Mouse (Mus musculus) heart, embryonic 10.5 days (tissue): ENCODE measurements around the gene Pik3r5. TPM values are rescaled to one million over a fixed set of nuclear protein-coding genes. Genes with fewer than 3 reads are reported as not detected.

Experiments used
- DNase-seq: peaks from one replicate; pipeline ENCODE4 v3.0.0-alpha.2; 2017; ENCODE audit warnings: low spot score
- H3K27ac ChIP-seq: fragments of 300-500 bp; sonication (generic); 2 replicates; pipeline ENCODE4 v1.5.1; 2016; ENCODE audit warnings: mild to moderate bottlenecking
- H3K27me3 ChIP-seq: fragments of 300-500 bp; sonication (generic); 2 replicates; pipeline ENCODE4 v1.6.1; 2016; ENCODE audit warnings: mild to moderate bottlenecking; ENCODE audit not compliant: poor library complexity, insufficient read depth, severe bottlenecking
- H3K36me3 ChIP-seq: fragments of 300-500 bp; sonication (generic); 2 replicates; pipeline ENCODE4 v1.6.1; 2016; ENCODE audit warnings: mild to moderate bottlenecking, moderate library complexity
- H3K4me1 ChIP-seq: fragments of 300-500 bp; sonication (generic); 2 replicates; pipeline ENCODE4 v1.6.1; 2016; ENCODE audit warnings: mild to moderate bottlenecking
- H3K4me3 ChIP-seq: fragments of 300-500 bp; sonication (generic); 2 replicates; pipeline ENCODE4 v1.5.1; 2016; ENCODE audit warnings: mild to moderate bottlenecking, moderate library complexity
- H3K9me3 ChIP-seq: fragments of 300-500 bp; sonication (generic); 2 replicates; pipeline ENCODE4 v1.6.1; 2016; ENCODE audit warnings: mild to moderate bottlenecking, moderate library complexity
- WGBS: fragments of 180-500 bp; shearing (Covaris S2); methylation state at CpG from one replicate; pipeline ENCODE4 v1.1.7; 2016; 5-methylcytosine and 5-hydroxymethylcytosine counted together
- polyA plus RNA-seq: library from polyadenylated mRNA; unstranded; fragments of >200 nt; fragmentation: Nextera tagmentation; extraction: Ambion mirVana; gene quantifications from 2 replicates; pipeline ENCODE4 v1.2.1, GENCODE M21; 2016

The Pik3r5 gene
- polyA plus RNA-seq, 1 experiment from 2014 or later: 0.48 TPM

DNA sequence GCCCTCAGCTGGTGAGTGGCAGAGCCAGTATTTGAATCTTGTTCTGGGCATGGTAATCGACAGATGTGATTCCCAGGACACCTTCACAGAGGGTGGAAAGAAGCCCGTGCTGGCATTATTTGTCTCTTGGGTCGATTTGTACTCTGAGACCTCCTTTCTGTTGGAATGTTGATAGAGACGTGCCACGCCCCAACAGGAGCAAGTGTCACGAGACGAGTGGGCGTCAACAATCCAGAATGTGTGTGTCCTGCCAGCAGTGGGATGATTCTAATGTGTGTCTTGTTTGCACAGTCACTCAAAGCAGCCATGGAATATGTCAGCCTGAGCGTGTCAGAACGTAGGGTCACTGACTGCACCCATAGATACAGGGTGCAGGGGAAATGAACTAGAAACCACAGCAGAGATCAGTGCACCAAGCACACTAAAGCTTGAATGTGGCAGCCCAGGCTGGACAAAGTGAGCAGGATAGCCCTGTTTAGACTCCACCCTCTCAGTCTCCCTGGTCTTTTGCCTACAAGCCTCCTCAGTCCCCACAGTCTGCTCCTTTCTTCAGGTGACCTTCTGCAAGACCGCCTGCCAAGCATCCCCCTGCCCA, 100.1 kb downstream of the Pik3r5 start:
- Histone ChIP-seq H3K36me3 (no peaks in the 10 kb centered on the region), H3K27ac (no peak overlapping the region), H3K4me3 (no peak overlapping the region), H3K27me3 (peaks cover 41% of the 10 kb centered on the region), H3K4me1 (peaks cover 7% of the 10 kb centered on the region; the same call in 1 of the 2 replicates), H3K9me3 (no peaks in the 10 kb centered on the region)
- 72% methylated on average over 11 of the region's 11 CpGs for WGBS
- no peak for DNase-seq

DNA sequence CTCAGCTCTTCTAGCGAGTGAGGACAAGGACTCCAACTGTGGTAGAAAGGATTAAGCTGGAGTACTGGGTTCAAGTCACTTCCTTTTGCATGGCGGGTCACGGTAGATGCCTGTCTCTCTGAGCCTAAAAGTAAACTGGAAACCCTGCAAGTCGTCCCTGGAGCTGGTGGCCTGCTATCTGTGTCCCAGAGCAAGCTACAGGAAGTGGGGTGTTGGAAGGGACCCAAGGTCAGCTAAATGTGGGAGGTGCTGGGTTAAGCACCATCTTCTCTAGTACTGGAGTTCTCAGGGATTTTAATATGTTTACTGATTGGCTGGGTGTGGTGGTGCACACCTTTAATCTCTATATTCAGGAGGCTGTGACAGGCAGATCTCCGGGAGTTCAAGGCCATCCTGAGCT, 100.9 kb downstream of the Pik3r5 start:
- Histone ChIP-seq H3K36me3 (no peaks in the 10 kb centered on the region), H3K27me3 (peaks cover 41% of the 10 kb centered on the region), H3K27ac (no peak overlapping the region), H3K9me3 (no peaks in the 10 kb centered on the region), H3K4me1 (peaks cover 7% of the 10 kb centered on the region; the same call in 1 of the 2 replicates), H3K4me3 (no peak overlapping the region)
- no peak for DNase-seq
- WGBS: 67% methylated on average over 5 of the region's 5 CpGs

DNA sequence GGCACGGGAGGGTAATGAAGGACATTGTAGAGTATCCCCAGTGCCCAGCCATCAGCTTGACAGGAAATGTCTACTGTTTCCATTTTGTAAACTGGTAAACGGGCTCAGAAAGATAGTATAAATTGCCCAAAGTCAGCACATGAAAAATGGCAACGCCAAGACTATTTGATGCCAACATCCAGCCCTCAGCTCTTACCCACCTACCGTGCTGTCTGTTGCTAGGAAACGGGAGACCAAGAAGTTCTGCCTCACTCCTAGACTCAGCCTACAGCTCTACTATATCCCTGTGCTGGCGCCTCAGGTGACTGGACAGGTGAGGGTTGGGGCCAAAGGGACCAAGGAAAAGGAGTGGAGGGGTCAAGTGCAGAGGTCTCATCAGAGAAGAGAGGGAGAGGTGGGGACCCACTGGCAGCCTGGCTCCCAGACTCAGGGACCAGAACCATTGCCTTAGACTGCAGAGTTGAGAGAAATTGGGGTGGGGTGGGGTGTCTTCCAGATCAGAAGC, 102.1 kb downstream of the Pik3r5 start:
- H3K4me1 ChIP-seq: peaks cover 7% of the 10 kb centered on the region; the same call in 1 of the 2 replicates
- DNase-seq: no peak
- WGBS: 82% methylated on average over 6 of the region's 6 CpGs
- no peak overlapping the region for H3K4me3 ChIP-seq
- no peaks in the 10 kb centered on the region for H3K9me3 ChIP-seq
- no peak overlapping the region for H3K27ac ChIP-seq
- no peaks in the 10 kb centered on the region for H3K36me3 ChIP-seq
- H3K27me3 ChIP-seq: peaks cover 31% of the 10 kb centered on the region

DNA sequence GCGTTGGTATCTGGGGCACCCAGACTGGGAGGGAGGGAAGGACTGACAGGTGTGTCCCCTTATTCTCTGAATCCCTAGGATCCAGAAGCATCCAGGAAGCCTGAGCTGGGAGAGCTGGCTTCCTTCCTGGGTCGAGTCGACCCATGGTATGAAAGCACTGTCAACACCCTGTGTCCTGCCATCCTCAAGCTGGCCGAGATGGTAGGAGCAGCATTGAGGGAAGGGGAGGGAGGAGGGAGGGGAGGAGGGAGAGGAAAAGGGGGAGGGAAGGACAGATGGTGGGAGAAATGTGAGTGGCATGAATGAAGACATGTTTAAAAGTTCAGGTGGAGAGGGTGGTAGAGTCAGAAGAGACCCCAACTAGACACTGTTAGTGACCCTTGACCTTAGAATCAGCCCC, 104.1 kb downstream of the Pik3r5 start:
- no peak for DNase-seq
- H3K27ac ChIP-seq: no peak overlapping the region
- no peaks in the 10 kb centered on the region for H3K36me3 ChIP-seq
- WGBS: 57% methylated on average over 4 of the region's 4 CpGs
- H3K4me1 ChIP-seq: peaks cover 7% of the 10 kb centered on the region; the same call in 1 of the 2 replicates
- H3K4me3 ChIP-seq: no peak overlapping the region
- H3K9me3 ChIP-seq: no peaks in the 10 kb centered on the region
- peaks cover 13% of the 10 kb centered on the region; the same call in 1 of the 2 replicates for H3K27me3 ChIP-seq

DNA sequence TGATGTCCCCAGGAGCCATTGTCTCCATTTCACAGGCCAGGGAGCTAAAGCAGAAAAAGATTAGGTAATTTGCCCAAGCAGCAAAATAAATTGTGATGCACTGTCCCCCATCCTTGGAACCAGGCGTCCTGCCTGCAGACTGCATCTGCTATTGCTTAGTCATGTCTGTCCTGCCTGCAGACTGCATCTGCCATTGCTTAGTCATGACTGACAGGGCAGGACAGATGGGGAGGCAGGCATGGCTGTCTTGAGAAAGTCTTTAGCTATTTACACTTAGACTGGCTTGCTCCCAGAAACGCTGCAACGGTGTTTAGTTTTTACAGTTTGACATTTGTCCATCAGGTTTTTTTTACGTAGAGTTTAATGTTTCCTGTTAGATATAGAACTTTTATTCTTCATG, 104.5 kb downstream of the Pik3r5 start:
- Histone ChIP-seq H3K27ac (no peak overlapping the region), H3K36me3 (no peaks in the 10 kb centered on the region), H3K4me3 (no peak overlapping the region), H3K9me3 (no peaks in the 10 kb centered on the region), H3K4me1 (0 out of 2 replicates have a peak, but pooled peaks cover 4% of the 10 kb centered on the region), H3K27me3 (peaks cover 13% of the 10 kb centered on the region; the same call in 1 of the 2 replicates)
- WGBS: 63% methylated on average over 4 of the region's 4 CpGs
- no peak for DNase-seq

DNA sequence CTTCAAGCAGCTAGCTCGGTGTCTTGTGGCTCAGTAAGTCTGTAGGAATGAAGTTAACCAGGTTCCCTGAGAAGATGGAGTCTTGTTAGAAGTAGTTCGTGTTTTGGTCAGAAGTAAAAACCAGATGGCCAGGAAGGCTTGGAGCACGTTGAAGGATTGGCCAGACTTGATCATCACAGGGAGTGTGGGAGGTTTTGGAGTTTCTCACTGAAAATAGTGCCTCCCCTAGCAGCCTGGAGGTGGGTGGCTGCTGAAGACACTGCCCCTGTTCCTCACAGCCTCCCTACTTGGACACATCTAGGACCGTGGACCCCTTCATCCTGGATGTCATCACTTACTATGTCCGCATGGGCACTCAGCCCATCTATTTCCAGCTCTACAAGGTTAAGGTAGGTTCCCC, 107.7 kb downstream of the Pik3r5 start:
- H3K4me3 ChIP-seq: no peak overlapping the region

DNA sequence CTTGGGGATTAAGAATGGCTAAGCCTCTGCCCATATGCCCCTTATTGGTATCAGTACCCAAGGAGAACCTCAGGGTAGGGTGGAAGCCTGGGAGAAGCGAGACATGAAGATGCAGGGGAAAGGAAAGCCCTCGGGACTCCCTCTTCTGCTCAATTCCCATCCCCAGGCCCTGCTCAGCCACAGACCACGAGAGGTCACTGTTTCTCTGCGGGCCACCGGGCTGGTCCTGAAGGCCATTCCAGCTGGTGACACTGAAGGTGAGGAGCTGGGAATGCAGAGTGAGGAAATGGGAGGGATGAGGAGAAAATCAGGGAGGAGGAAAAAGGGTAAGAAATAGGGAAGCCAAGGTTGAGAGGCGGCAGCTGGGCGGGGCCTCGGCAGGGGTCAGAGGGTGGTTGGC, 112.6 kb downstream of the Pik3r5 start:
- 0 out of 2 replicates have a peak overlapping the region, but pooled peaks have one; percentile 4 for H3K4me3 ChIP-seq
- no peaks in the 10 kb centered on the region for H3K36me3 ChIP-seq
- H3K27me3 ChIP-seq: peaks cover 12% of the 10 kb centered on the region; the same call in 1 of the 2 replicates
- DNase-seq: no peak
- peaks cover 21% of the 10 kb centered on the region for H3K4me1 ChIP-seq
- WGBS: 8% methylated on average over 8 of the region's 8 CpGs
- no peaks in the 10 kb centered on the region for H3K9me3 ChIP-seq
- H3K27ac ChIP-seq: peak overlapping the region; percentile 42; the same call in 1 of the 2 replicates

More for the DNA sequence above, 107.7 kb downstream of the Pik3r5 start:
- 51% methylated on average over 5 of the region's 5 CpGs for WGBS
- Histone ChIP-seq H3K27ac (no peak overlapping the region), H3K27me3 (peaks cover 12% of the 10 kb centered on the region; the same call in 1 of the 2 replicates), H3K36me3 (no peaks in the 10 kb centered on the region), H3K9me3 (no peaks in the 10 kb centered on the region), H3K4me1 (peaks cover 3% of the 10 kb centered on the region)
- DNase-seq: no peak

DNA sequence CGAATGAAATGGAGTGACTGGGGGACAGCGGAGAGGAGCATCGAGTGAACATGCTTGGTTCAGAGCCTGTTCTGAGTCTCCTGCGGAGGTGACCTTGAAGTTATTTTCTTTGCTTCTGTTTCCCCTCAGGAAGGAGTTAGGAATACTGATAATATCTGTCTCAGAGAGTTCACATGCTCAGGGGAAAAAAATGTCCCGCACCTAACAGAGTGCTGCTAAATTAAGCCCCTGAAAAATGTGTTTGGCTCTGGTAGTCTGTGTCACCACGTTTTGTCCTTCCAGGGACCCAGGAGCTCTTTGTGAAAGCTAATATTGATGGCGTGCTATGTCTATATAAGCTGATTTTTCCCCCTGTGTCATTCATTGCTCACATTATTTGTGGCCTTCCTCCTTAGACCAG, 113.3 kb downstream of the Pik3r5 start:
- Histone ChIP-seq H3K27ac (peak overlapping the region; percentile 42; the same call in 1 of the 2 replicates), H3K4me1 (peaks cover 22% of the 10 kb centered on the region), H3K27me3 (peaks cover 12% of the 10 kb centered on the region; the same call in 1 of the 2 replicates), H3K4me3 (no peak overlapping the region), H3K36me3 (no peaks in the 10 kb centered on the region), H3K9me3 (no peaks in the 10 kb centered on the region)
- 39% methylated on average over 7 of the region's 7 CpGs for WGBS
- DNase-seq: no peak

DNA sequence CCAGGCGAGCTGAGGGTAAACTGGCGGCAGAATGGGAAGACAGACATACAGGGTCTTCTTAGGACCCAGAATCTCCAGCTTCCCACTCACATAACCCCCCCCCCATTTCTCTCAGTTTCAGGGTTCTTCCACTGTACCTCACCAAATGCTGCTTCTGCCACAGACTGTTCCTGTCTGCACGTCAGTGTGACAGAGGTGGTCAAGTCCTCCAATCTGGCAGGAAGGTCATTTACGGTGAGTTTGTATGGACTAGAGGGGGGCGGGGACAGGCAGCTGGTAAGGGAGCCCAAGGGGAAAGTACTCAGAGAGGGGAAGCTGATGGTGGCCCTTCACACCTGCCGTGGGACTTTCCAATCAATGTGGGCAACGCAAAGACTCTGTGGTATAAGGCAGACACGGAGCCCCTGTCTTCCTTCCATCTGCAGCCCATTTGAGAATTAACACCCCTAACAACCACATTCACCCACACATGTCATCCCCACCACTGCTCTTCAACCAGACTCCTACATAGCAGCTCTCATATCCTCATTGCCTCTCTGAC, 113.8 kb downstream of the Pik3r5 start:
- peaks cover 12% of the 10 kb centered on the region; the same call in 1 of the 2 replicates for H3K27me3 ChIP-seq
- 66% methylated on average over 8 of the region's 8 CpGs for WGBS
- H3K9me3 ChIP-seq: no peaks in the 10 kb centered on the region
- H3K4me1 ChIP-seq: peaks cover 27% of the 10 kb centered on the region
- H3K4me3 ChIP-seq: no peak overlapping the region
- DNase-seq: no peak
- no peaks in the 10 kb centered on the region for H3K36me3 ChIP-seq
- peak overlapping the region; percentile 39; the same call in 1 of the 2 replicates for H3K27ac ChIP-seq

Other genes starting within 250 kb of the Pik3r5 start
- 7.0 and 16.2 TPM in 2 replicates for gene Ntn1, start 31.3 kb upstream of the Pik3r5 start, polyA plus RNA-seq
- gene Pik3r6, start 70.9 kb downstream of the Pik3r5 start, polyA plus RNA-seq: 1.9 and 2.2 TPM in 2 replicates
- gene Mfsd6l, start 124.1 kb downstream of the Pik3r5 start, polyA plus RNA-seq: 0.06 and 0.16 TPM in 2 replicates
- gene Ccdc42, start 154.9 kb downstream of the Pik3r5 start, polyA plus RNA-seq: 0.80 and 1.5 TPM in 2 replicates